13 mouse cellular contexts compared by ENCODE assay signal in the genomic region with DNA sequence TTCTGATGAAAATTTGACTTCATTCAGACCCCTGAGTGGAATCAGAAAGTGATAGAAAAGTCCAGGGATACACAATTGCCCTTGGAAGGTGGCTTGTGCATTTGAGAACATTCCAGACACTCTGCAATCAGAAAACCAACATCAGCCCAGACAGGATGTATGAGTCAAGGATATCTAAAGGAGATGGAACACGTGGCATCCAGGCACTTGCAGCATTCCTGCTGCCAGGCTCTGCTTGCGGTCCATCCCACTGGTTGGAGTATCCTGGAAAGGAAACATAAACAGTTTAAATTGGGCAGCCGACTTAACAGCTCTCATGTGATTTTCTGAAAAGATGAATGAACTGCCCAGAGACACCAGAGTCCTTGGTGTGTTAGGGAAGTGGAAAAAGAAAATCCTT.
DNase-seq lines count a peak whose midpoint lies in the region; ATAC-seq lines count a peak whose summit lies in the region.
"Had no signal": no experiment of that assay in that cellular context is flagged by ENCODE, and none has a peak within 500 bp of the region (broad histone marks: within the 10 kb centered on the region; RNA-seq: fewer than 3 reads in every experiment).

No protein-coding gene starts in this region.

- WGBS in heart, embryonic 16.5 days = 10% methylated on average over 3 of the region's 3 CpGs

- no peak overlapping the region for H3K4me3 ChIP-seq in heart, embryonic 16.5 days (ENCODE audit: low read length)
- H3K4me3 ChIP-seq: kidney, embryonic 15.5 days; limb, embryonic 15.5 days; stomach, embryonic 15.5 days had no signal

- no peaks in the 10 kb centered on the region for H3K27me3 ChIP-seq in heart, embryonic 16.5 days (ENCODE audit: control insufficient read depth, insufficient read depth, low read length)
- H3K27me3 ChIP-seq: kidney, embryonic 15.5 days; limb, embryonic 15.5 days; stomach, embryonic 15.5 days had no signal

- H3K9ac ChIP-seq in heart, embryonic 16.5 days (ENCODE audit: low read length) = no peak overlapping the region
- H3K9ac ChIP-seq: kidney, embryonic 15.5 days; limb, embryonic 15.5 days; stomach, embryonic 15.5 days had no signal

- no peak overlapping the region for H3K4me2 ChIP-seq in heart, embryonic 16.5 days (ENCODE audit: low read depth, low read length)
- H3K4me2 ChIP-seq: kidney, embryonic 15.5 days; limb, embryonic 15.5 days; stomach, embryonic 15.5 days had no signal

- no peaks in the 10 kb centered on the region for H3K4me1 ChIP-seq in heart, embryonic 16.5 days (ENCODE audit: control insufficient read depth, insufficient read depth, low read length)
- H3K4me1 ChIP-seq: kidney, embryonic 15.5 days; limb, embryonic 15.5 days; stomach, embryonic 15.5 days had no signal

- H3K36me3 ChIP-seq in heart, embryonic 16.5 days (ENCODE audit: control insufficient read depth, insufficient read depth) = no peaks in the 10 kb centered on the region
- H3K36me3 ChIP-seq: kidney, embryonic 15.5 days; limb, embryonic 15.5 days; stomach, embryonic 15.5 days had no signal

- no peak for DNase-seq in heart, adult 8-10 months (ENCODE audit: low spot score)
- DNase-seq in right cerebral cortex, postnatal 14 days = peak; percentile 4
- DNase-seq in right cerebral cortex, postnatal 4 days = no peak
- DNase-seq in fibroblast of lung, adult 2 months (ENCODE audit: low read depth) = peak; percentile 73
- peak; percentile 47 for DNase-seq in yolk sac, embryonic 10.5 days (ENCODE audit: low spot score)
- DNase-seq in urinary bladder, postnatal 36 days (ENCODE audit: low spot score in 2 of 2) = no peak
- DNase-seq in urinary bladder, postnatal 25 days (ENCODE audit: low spot score) = no peak
- DNase-seq: heart, postnatal 10 days; layer of hippocampus, adult 9-11 months had no signal

- peak; percentile 52 for ATAC-seq in heart, embryonic 16.5 days (replicated peaks; ENCODE audit: extremely low read depth, insufficient read depth, low FRiP score)

- no peak overlapping the region for H3K27ac ChIP-seq in heart, embryonic 16.5 days (ENCODE audit: low read length)
- H3K27ac ChIP-seq: kidney, embryonic 15.5 days; limb, embryonic 15.5 days; stomach, embryonic 15.5 days had no signal

- H3K9me3 ChIP-seq in heart, embryonic 16.5 days (replicated peaks; ENCODE audit: control insufficient read depth, low read length) = no peaks in the 10 kb centered on the region
- H3K9me3 ChIP-seq: kidney, embryonic 15.5 days; limb, embryonic 15.5 days; stomach, embryonic 15.5 days had no signal

Comparison
In these comparisons a context has a peak if more than half of its experiments do, and no peak if none do; other contexts are left out.
1. DNase-seq: peak in right cerebral cortex, postnatal 14 days (single experiment), fibroblast of lung, adult 2 months (single experiment) and yolk sac, embryonic 10.5 days (single experiment); none in heart, adult 8-10 months (single experiment), right cerebral cortex, postnatal 4 days (single experiment), urinary bladder, postnatal 36 days (0 of 2) and urinary bladder, postnatal 25 days (single experiment).